Mouse (Mus musculus): ENCODE data around the gene Ugt2b38. TPM values are rescaled to one million over a fixed set of nuclear protein-coding genes. Genes with fewer than 3 reads are reported as not detected.
"Not testable (repeated sequence)": the region's sequence is repeated elsewhere in the genome, so short reads cannot be mapped to it uniquely, and the experiment has no call there.

Gene Ugt2b38
- 0.43 and 2.6 TPM in 2 replicates for polyA plus RNA-seq (2014; fragmentation: Nextera tagmentation; extraction: Ambion mirVana)

DNA sequence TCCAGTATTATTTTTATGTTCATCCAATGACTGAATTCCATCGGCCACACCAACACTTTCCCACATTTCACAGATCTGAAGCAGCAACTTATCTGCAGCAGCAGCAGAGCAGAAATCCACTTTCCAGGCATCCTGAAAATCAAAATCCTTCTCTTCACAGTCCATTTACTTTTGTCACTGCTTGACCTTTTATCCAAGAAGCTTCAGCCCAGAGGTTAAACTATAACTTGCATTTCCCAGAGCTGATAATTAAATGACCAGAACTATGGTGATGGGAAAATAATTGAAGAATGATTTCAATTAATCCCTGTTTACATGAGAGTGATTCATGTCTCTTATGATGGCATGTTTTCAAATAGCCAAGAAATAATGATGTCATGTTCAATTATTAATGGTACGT is at the start of gene Ugt2b38:
Gene Ugt2b38 (minus strand): TSS at position 163 of the 400 bp plus-strand sequence.
- not testable (repeated sequence) for H3K4me2 ChIP-seq (replicated peaks; ENCODE audit: low read depth, low read length); ATAC-seq (ENCODE audit: low FRiP score, low TSS enrichment); H3K36me3 ChIP-seq (ENCODE audit: control insufficient read depth, insufficient read depth, low read length); H3K4me3 ChIP-seq (ENCODE audit: low read length); H3K9ac ChIP-seq (ENCODE audit: low read depth, low read length); H3K27ac ChIP-seq (ENCODE audit: low read depth, low read length); H3K9me3 ChIP-seq (ENCODE audit: control insufficient read depth, low read length); H3K27me3 ChIP-seq (ENCODE audit: control insufficient read depth, insufficient read depth, low read length); H3K4me1 ChIP-seq (ENCODE audit: control insufficient read depth, insufficient read depth, low read length)
- WGBS = 81% methylated on average over 1 of the region's 2 CpGs

DNA sequence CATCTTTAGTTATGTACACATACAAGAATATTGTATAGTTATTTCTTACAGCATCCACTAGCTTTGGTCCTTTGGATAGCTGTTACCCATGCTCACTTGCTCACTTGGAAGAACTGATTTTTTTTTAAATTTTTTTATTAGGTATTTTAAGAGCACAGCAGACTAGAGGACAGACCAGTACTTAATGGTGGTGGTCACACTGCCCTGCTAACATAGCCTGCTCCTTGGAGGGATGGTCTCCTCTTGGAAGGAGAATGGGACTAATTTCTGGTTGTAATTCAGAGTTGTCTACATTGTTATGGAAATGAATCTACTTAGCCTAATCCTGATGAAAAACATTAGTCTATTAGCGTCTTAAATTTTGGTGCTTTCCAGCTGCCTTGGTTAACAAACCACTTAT is 34.8 kb upstream of the Ugt2b38 start:
- Histone ChIP-seq H3K9ac (ENCODE audit: low read depth, low read length) (no peak overlapping the region), H3K4me1 (ENCODE audit: control insufficient read depth, insufficient read depth, low read length) (no peaks in the 10 kb centered on the region), H3K27me3 (ENCODE audit: control insufficient read depth, insufficient read depth, low read length) (no peaks in the 10 kb centered on the region), H3K4me2 (replicated peaks; ENCODE audit: low read depth, low read length) (no peak overlapping the region), H3K27ac (ENCODE audit: low read depth, low read length) (no peak overlapping the region), H3K36me3 (ENCODE audit: control insufficient read depth, insufficient read depth, low read length) (no peaks in the 10 kb centered on the region), H3K9me3 (ENCODE audit: control insufficient read depth, low read length) (no peaks in the 10 kb centered on the region), H3K4me3 (ENCODE audit: low read length) (no peak overlapping the region)
- no peak for ATAC-seq (ENCODE audit: low FRiP score, low TSS enrichment)
- WGBS = 50% methylated on average over 1 of the region's 1 CpGs

DNA sequence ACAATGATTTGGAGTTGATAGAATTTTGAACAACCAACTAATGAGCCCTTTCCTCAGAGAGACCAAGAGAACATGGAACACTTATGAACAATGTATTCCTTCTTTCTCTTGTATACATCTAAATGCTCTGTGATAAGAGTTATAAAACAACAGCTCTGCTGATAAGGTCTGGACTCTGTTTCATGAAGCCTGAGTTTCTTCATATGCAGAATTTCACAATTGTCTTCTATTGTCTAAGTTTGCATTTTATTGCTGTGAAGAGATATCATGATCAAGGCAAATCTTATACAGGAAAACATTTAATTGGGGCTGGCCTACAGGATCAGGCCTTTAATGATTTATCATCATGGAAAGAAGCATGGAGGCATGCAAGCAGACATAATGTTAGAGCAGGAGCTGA is 33.7 kb upstream of the Ugt2b38 start:
- Histone ChIP-seq H3K4me2 (replicated peaks; ENCODE audit: low read depth, low read length) (no peak overlapping the region), H3K9me3 (ENCODE audit: control insufficient read depth, low read length) (no peaks in the 10 kb centered on the region), H3K27me3 (ENCODE audit: control insufficient read depth, insufficient read depth, low read length) (no peaks in the 10 kb centered on the region), H3K36me3 (ENCODE audit: control insufficient read depth, insufficient read depth, low read length) (no peaks in the 10 kb centered on the region), H3K4me1 (ENCODE audit: control insufficient read depth, insufficient read depth, low read length) (no peaks in the 10 kb centered on the region), H3K4me3 (ENCODE audit: low read length) (no peak overlapping the region), H3K9ac (ENCODE audit: low read depth, low read length) (no peak overlapping the region), H3K27ac (ENCODE audit: low read depth, low read length) (no peak overlapping the region)
- ATAC-seq (ENCODE audit: low FRiP score, low TSS enrichment) = no peak

DNA sequence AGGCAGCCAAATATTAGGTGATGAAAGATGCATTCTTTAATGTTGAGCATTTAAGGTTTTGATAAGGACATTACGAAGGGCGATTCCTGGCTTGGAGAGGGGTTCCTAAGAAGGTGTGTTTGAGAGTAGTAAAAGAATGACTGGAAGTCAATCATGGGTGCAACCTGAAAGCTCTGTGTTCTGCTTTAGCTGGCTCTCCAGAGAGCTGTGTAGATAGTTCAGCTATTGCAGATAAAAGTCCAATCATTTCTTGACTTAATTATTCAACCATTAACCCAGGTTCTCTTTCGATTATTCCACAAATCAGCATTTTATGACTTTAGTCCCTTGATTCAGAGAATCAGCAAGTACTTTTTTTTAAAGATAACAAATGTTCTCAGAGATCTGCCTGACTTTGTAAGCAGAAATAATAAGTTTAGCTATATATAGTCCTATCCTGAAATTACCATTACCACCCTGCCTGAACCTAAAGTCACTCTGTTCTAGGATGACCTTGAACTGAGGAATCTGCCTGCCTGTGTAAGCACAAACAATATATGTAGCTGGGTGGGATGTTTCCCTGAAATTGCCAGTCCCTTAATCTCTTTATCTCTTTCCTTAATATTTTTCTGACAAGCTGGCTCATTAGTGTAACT is 32.3 kb upstream of the Ugt2b38 start:
- no peaks in the 10 kb centered on the region for H3K27me3 ChIP-seq (ENCODE audit: control insufficient read depth, insufficient read depth, low read length)
- no peak overlapping the region for H3K4me3 ChIP-seq (ENCODE audit: low read length)
- H3K9ac ChIP-seq (ENCODE audit: low read depth, low read length) = no peak overlapping the region
- H3K9me3 ChIP-seq (ENCODE audit: control insufficient read depth, low read length) = no peaks in the 10 kb centered on the region
- H3K4me1 ChIP-seq (ENCODE audit: control insufficient read depth, insufficient read depth, low read length) = no peaks in the 10 kb centered on the region
- no peak overlapping the region for H3K4me2 ChIP-seq (replicated peaks; ENCODE audit: low read depth, low read length)
- WGBS = 86% methylated on average over 3 of the region's 3 CpGs
- no peak for ATAC-seq (ENCODE audit: low FRiP score, low TSS enrichment)
- H3K27ac ChIP-seq (ENCODE audit: low read depth, low read length) = no peak overlapping the region
- H3K36me3 ChIP-seq (ENCODE audit: control insufficient read depth, insufficient read depth, low read length) = no peaks in the 10 kb centered on the region

DNA sequence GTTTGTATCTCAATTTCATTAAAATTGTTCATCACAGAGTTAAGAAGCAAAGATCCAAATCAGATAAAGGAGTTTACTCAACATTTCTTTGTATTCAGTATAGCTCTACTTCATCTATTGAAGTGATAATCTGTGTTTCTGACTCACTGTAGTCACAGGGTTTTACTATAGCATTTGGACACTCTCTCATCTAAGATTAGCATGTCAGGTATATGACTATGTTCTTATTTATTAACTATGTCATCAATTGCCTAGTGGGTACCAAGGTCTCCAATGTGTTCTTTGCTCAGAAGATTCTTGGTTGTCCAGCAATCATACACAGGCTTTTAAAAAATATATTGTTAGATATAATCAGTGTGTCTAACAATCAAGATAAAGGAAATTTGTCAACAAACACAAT is 31.5 kb upstream of the Ugt2b38 start:
- Histone ChIP-seq H3K4me3 (ENCODE audit: low read length) (no peak overlapping the region), H3K4me1 (ENCODE audit: control insufficient read depth, insufficient read depth, low read length) (no peaks in the 10 kb centered on the region), H3K27me3 (ENCODE audit: control insufficient read depth, insufficient read depth, low read length) (no peaks in the 10 kb centered on the region), H3K9ac (ENCODE audit: low read depth, low read length) (no peak overlapping the region), H3K9me3 (ENCODE audit: control insufficient read depth, low read length) (no peaks in the 10 kb centered on the region), H3K27ac (ENCODE audit: low read depth, low read length) (no peak overlapping the region), H3K36me3 (ENCODE audit: control insufficient read depth, insufficient read depth, low read length) (no peaks in the 10 kb centered on the region), H3K4me2 (replicated peaks; ENCODE audit: low read depth, low read length) (no peak overlapping the region)
- ATAC-seq (ENCODE audit: low FRiP score, low TSS enrichment) = no peak

DNA sequence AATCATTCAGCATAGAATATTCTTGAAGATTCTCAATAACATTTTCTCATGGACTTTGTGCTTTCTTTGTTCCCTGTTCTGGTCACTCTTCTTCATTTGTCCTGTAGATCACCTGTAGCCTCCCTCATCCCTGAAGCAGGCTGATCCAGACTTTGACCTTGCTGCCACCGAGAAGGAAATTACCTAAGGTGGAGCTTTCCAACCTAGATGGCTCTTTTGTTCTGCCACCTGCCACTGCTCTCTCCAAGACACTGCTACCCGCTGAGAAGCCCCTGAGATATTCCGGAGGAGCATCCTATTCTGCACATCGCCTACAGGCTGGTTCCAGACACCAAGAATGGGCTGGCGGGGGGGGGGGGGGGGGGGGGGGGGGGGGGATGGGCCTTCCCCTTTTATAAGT is 28.5 kb upstream of the Ugt2b38 start:
- ATAC-seq (ENCODE audit: low FRiP score, low TSS enrichment); H3K9ac ChIP-seq (ENCODE audit: low read depth, low read length); H3K4me1 ChIP-seq (ENCODE audit: control insufficient read depth, insufficient read depth, low read length); H3K27me3 ChIP-seq (ENCODE audit: control insufficient read depth, insufficient read depth, low read length); H3K27ac ChIP-seq (ENCODE audit: low read depth, low read length); H3K4me2 ChIP-seq (replicated peaks; ENCODE audit: low read depth, low read length); H3K9me3 ChIP-seq (ENCODE audit: control insufficient read depth, low read length); H3K36me3 ChIP-seq (ENCODE audit: control insufficient read depth, insufficient read depth, low read length); H3K4me3 ChIP-seq (ENCODE audit: low read length): not testable (repeated sequence)
- 73% methylated on average over 4 of the region's 5 CpGs for WGBS

DNA sequence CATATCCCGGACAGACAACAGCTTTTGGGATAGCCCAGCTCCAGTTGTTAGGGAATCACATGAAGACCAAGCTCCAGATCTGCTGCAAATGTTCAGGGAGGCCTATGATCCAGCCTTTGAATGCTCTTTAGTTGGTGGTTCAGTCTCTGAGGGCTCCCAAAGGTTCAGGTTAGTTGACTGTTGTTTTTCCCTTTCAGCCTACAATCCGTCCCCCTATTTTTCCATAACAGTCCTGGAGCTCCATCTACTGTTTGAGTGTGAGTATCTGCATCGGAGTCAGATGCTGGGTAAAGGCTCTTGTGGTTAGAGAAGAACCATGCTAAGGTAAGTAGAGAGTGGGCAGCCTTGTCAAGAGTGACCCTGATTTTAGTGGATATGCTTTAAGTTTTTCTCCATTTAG is 12.3 kb upstream of the Ugt2b38 start:
- 37% methylated on average over 3 of the region's 3 CpGs for WGBS
- Histone ChIP-seq H3K4me3 (ENCODE audit: low read length) (no peak overlapping the region), H3K4me1 (ENCODE audit: control insufficient read depth, insufficient read depth, low read length) (no peaks in the 10 kb centered on the region), H3K27me3 (ENCODE audit: control insufficient read depth, insufficient read depth, low read length) (no peaks in the 10 kb centered on the region), H3K4me2 (replicated peaks; ENCODE audit: low read depth, low read length) (no peak overlapping the region), H3K9ac (ENCODE audit: low read depth, low read length) (no peak overlapping the region), H3K27ac (ENCODE audit: low read depth, low read length) (no peak overlapping the region), H3K9me3 (ENCODE audit: control insufficient read depth, low read length) (no peaks in the 10 kb centered on the region), H3K36me3 (ENCODE audit: control insufficient read depth, insufficient read depth, low read length) (no peaks in the 10 kb centered on the region)
- ATAC-seq (ENCODE audit: low FRiP score, low TSS enrichment) = peak; percentile 49; the same call in 1 of the 2 replicates

DNA sequence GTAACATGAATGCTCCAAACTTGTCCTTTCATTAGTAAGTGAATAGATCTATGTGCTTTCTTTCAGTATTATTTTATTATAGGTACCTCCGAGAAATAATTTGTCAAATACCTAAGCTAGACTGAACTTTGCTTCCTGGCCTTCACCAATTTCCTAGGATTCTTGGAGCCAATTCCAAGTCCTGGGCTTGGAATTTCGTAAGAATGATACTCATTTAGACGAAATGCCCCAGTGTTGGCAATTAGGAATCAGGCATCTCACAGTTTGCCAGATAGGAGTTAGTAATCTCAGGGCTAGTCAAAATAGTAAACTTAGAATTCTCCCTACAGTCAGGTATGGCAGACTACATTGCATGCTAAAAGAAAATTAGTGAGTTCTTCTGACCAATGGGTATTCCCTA is 1.7 kb upstream of the Ugt2b38 start:
- H3K4me1 ChIP-seq (ENCODE audit: control insufficient read depth, insufficient read depth, low read length) = no peaks in the 10 kb centered on the region
- H3K4me2 ChIP-seq (replicated peaks; ENCODE audit: low read depth, low read length) = no peak overlapping the region
- no peak overlapping the region for H3K27ac ChIP-seq (ENCODE audit: low read depth, low read length)
- no peak overlapping the region for H3K9ac ChIP-seq (ENCODE audit: low read depth, low read length)
- WGBS = 81% methylated on average over 3 of the region's 3 CpGs
- ATAC-seq (ENCODE audit: low FRiP score, low TSS enrichment) = no peak
- H3K4me3 ChIP-seq (ENCODE audit: low read length) = no peak overlapping the region
- H3K9me3 ChIP-seq (ENCODE audit: control insufficient read depth, low read length) = no peaks in the 10 kb centered on the region
- no peaks in the 10 kb centered on the region for H3K36me3 ChIP-seq (ENCODE audit: control insufficient read depth, insufficient read depth, low read length)
- no peaks in the 10 kb centered on the region for H3K27me3 ChIP-seq (ENCODE audit: control insufficient read depth, insufficient read depth, low read length)

DNA sequence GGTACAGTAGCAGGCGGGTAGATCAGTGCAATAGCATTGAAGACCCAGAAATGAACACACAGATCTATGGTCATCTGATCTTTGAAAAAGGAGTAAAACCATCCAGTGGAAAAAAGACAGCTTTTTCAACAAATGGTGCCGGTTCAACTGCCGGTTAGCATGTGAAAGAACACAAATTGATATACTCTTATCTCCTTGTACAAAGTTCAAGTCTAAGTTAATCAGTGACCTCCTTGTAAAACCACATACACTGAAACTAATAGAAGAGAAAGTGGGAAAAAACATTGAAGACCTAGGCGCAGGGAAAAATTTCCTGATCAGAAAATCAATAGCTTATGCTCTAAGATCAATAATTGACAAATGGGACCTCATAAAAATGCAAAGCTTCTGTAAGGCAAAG is 27.0 kb downstream of the Ugt2b38 start:
- Histone ChIP-seq H3K27me3 (ENCODE audit: control insufficient read depth, insufficient read depth, low read length) (no peaks in the 10 kb centered on the region), H3K4me2 (replicated peaks; ENCODE audit: low read depth, low read length) (no peak overlapping the region), H3K4me3 (ENCODE audit: low read length) (no peak overlapping the region), H3K27ac (ENCODE audit: low read depth, low read length) (no peak overlapping the region), H3K4me1 (ENCODE audit: control insufficient read depth, insufficient read depth, low read length) (no peaks in the 10 kb centered on the region), H3K36me3 (ENCODE audit: control insufficient read depth, insufficient read depth, low read length) (no peaks in the 10 kb centered on the region), H3K9ac (ENCODE audit: low read depth, low read length) (no peak overlapping the region), H3K9me3 (ENCODE audit: control insufficient read depth, low read length) (no peaks in the 10 kb centered on the region)
- no peak for ATAC-seq (ENCODE audit: low FRiP score, low TSS enrichment)
- WGBS = 90% methylated on average over 4 of the region's 4 CpGs

Measured in kidney, embryonic 14.5 days (tissue).